Mouse (Mus musculus) stomach, embryonic 16.5 days (tissue): ENCODE results near the gene Nsf. TPM values are rescaled to one million over a fixed set of nuclear protein-coding genes. Genes with fewer than 3 reads are reported as not detected.

ENCODE experiments used
- ATAC-seq: fragments of 200-750 bp; cut with Nextera tagmentation; 2 replicates; pipeline ENCODE4 v1.8.0; 2017; ENCODE audit warnings: moderate number of reproducible peaks, moderate TSS enrichment; ENCODE audit not compliant: insufficient read depth, low FRiP score
- H3K27ac ChIP-seq: fragments of 300-500 bp; sonication (generic); 2 replicates; pipeline ENCODE4 v1.5.1; 2014; ENCODE audit warnings: low read length
- H3K27me3 ChIP-seq: fragments of 300-500 bp; sonication (generic); 2 replicates; pipeline ENCODE4 v1.6.1; 2014; ENCODE audit warnings: low read length, control low read depth, mixed read lengths; ENCODE audit not compliant: control insufficient read depth, insufficient read depth
- H3K36me3 ChIP-seq: fragments of 300-500 bp; sonication (generic); 2 replicates; pipeline ENCODE4 v1.6.1; 2014; ENCODE audit warnings: low read length; ENCODE audit not compliant: control insufficient read depth, insufficient read depth
- H3K4me1 ChIP-seq: fragments of 300-500 bp; sonication (generic); 2 replicates; pipeline ENCODE4 v1.6.1; 2014; ENCODE audit warnings: low read length, control low read depth, mixed read lengths; ENCODE audit not compliant: control insufficient read depth, insufficient read depth
- H3K4me2 ChIP-seq: fragments of 300-500 bp; sonication (generic); 2 replicates; pipeline ENCODE4 v1.6.1; 2014; ENCODE audit warnings: low read depth, low read length, mixed read lengths
- H3K4me3 ChIP-seq: fragments of 300-500 bp; sonication (generic); replicated peaks from 2 replicates; pipeline ENCODE4 v1.5.1; 2014; ENCODE audit warnings: mild to moderate bottlenecking, low read length
- H3K9ac ChIP-seq: fragments of 300-500 bp; sonication (generic); 2 replicates; pipeline ENCODE4 v1.6.1; 2014; ENCODE audit warnings: low read length
- H3K9me3 ChIP-seq: fragments of 300-500 bp; sonication (generic); replicated peaks from 2 replicates; pipeline ENCODE4 v1.6.1; 2016; ENCODE audit warnings: low read length, control low read depth; ENCODE audit not compliant: control insufficient read depth
- WGBS: fragments of 180-500 bp; shearing (Covaris S2); extraction: QIAGEN DNeasy Blood & Tissue Kit; methylation state at CpG from one replicate; pipeline ENCODE4 v1.1.7; 2014; 5-methylcytosine and 5-hydroxymethylcytosine counted together
- polyA plus RNA-seq: library from polyadenylated mRNA; unstranded; fragments of >200 nt; fragmentation: Nextera tagmentation; extraction: Ambion mirVana; gene quantifications from 2 replicates; pipeline ENCODE4 v1.2.1, GENCODE M21; 2015

The Nsf gene
- polyA plus RNA-seq, 1 experiment from 2014 or later: 47.3 TPM

DNA sequence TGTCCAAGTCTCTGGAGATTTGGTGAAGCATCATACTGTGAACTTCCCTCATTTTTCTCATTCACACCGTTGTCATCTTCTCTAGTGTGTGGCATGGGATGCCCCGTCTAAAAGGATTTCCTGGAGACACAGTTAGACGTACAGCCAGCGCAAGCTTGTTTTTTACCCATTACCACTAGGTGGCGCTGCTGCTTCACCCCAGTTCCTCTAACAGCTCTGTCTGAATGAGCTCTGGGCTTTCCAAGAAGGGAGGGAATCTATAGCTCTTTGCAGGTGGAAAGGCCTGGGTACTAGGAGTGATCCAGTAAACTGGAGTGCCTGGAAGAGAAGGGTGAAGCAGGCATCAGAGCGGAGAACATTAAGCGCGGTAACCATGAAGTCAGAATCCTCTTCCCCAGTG is 33.6 kb upstream of the Nsf start:
- H3K27ac ChIP-seq: no peak overlapping the region
- 34% methylated on average over 8 of the region's 8 CpGs for WGBS
- ATAC-seq: no peak
- H3K4me2 ChIP-seq: no peak overlapping the region
- no peak overlapping the region for H3K9ac ChIP-seq
- no peaks in the 10 kb centered on the region for H3K9me3 ChIP-seq
- 0 out of 2 replicates have a peak, but pooled peaks cover 4% of the 10 kb centered on the region for H3K36me3 ChIP-seq
- H3K4me1 ChIP-seq: no peaks in the 10 kb centered on the region
- H3K27me3 ChIP-seq: no peaks in the 10 kb centered on the region
- H3K4me3 ChIP-seq: no peak overlapping the region

DNA sequence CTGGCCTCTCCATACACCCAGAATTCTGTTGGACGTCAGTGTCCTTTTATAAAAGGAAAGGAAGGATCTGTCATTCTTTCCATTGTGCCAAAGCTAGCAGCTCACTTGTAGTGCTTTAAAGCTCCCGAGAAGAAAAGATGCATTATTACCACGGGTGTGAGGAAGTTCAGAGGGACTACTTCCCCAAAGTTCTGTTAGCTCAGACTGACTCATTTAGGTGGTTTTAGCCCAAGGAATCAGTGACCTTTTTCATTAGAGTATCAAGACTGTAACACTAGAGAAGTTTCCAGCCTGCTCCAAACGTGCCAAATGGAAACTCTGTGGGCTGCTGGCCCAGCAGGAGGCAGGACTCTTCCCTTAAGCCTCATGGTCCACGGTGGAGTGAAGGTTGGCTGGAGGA is 30.2 kb upstream of the Nsf start:
- WGBS: 52% methylated on average over 5 of the region's 5 CpGs
- no peak overlapping the region for H3K4me2 ChIP-seq
- no peaks in the 10 kb centered on the region for H3K27me3 ChIP-seq
- no peak for ATAC-seq
- no peaks in the 10 kb centered on the region for H3K9me3 ChIP-seq
- no peak overlapping the region for H3K4me3 ChIP-seq
- no peak overlapping the region for H3K9ac ChIP-seq
- H3K4me1 ChIP-seq: no peaks in the 10 kb centered on the region
- no peak overlapping the region for H3K27ac ChIP-seq
- H3K36me3 ChIP-seq: 0 out of 2 replicates have a peak, but pooled peaks cover 4% of the 10 kb centered on the region

DNA sequence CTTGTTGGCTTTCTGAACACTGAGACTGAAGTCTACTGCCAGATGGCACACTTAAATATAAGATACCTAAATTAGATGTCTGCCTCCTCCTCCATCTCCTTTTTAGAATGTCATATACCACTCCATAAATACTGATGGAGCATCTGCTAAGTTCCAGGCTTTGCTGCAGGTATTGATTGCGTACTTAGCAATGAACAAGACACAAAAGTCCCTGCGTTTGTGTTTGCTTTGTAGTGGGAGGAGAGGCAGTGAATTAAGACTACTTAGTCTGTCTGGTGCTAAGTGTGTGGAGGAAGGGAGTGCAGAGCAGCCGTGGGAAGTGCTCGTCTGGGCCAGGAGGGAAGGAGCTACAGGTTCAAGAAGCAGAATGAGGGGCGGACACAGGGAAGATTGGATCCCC is 28.0 kb upstream of the Nsf start:
- ATAC-seq: no peak
- Histone ChIP-seq H3K9me3 (no peaks in the 10 kb centered on the region), H3K4me1 (no peaks in the 10 kb centered on the region), H3K27me3 (no peaks in the 10 kb centered on the region), H3K9ac (no peak overlapping the region), H3K27ac (no peak overlapping the region), H3K4me3 (no peak overlapping the region), H3K4me2 (no peak overlapping the region), H3K36me3 (0 out of 2 replicates have a peak, but pooled peaks cover 6% of the 10 kb centered on the region)
- WGBS: 63% methylated on average over 5 of the region's 5 CpGs

DNA sequence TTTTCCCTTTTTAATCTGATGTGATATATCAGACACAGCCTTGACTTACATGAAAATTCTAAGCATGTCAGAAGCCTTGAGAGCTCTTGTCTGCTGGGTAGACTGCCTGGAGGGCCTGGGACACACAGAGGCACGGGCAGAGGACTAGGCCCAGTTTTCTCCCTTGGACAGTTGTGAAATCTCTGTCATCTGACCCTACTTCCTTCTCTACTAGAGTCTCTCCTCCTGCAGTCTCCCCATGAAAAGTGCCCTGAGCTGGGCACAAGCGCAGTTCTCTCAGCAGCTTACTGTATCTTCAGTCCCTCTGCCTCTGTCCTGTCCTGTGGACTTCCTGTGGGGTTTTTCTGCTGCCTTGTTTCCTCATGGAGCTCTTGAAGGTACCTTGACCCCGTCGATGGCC is 25.5 kb upstream of the Nsf start:
- H3K27ac ChIP-seq: peak overlapping the region; percentile 62
- H3K4me3 ChIP-seq: no peak overlapping the region
- 75% methylated on average over 4 of the region's 4 CpGs for WGBS
- no peak for ATAC-seq
- H3K36me3 ChIP-seq: peaks cover 13% of the 10 kb centered on the region; the same call in 1 of the 2 replicates
- no peak overlapping the region for H3K4me2 ChIP-seq
- no peaks in the 10 kb centered on the region for H3K4me1 ChIP-seq
- H3K9me3 ChIP-seq: no peaks in the 10 kb centered on the region
- no peak overlapping the region; the same call in 1 of the 2 replicates for H3K9ac ChIP-seq
- no peaks in the 10 kb centered on the region for H3K27me3 ChIP-seq

DNA sequence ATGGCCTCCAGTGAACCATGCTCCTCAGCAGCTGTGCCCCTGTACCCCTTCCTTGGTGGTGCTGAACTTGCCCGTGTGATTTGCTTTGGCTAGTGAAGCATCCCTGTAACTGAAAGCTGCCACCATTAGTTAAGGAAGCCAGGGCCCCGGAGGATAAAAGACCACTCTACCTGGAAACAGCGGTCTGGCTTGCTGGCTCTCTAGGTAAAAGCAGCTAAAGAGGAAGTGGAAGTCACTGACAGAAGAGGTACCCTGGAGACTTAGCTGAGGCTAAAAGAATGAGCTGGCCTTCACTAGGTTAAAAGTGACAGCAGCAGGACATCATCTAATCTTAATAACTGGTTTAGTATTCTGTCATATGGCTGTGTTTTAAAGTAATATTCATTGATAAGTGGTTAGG is 17.0 kb upstream of the Nsf start:
- ATAC-seq: no peak
- no peaks in the 10 kb centered on the region for H3K27me3 ChIP-seq
- no peak overlapping the region for H3K4me3 ChIP-seq
- WGBS: 80% methylated on average over 3 of the region's 3 CpGs
- H3K9ac ChIP-seq: no peak overlapping the region
- peaks cover 11% of the 10 kb centered on the region; the same call in 1 of the 2 replicates for H3K36me3 ChIP-seq
- H3K4me1 ChIP-seq: peaks cover 9% of the 10 kb centered on the region
- H3K9me3 ChIP-seq: no peaks in the 10 kb centered on the region
- H3K4me2 ChIP-seq: no peak overlapping the region
- H3K27ac ChIP-seq: no peak overlapping the region

DNA sequence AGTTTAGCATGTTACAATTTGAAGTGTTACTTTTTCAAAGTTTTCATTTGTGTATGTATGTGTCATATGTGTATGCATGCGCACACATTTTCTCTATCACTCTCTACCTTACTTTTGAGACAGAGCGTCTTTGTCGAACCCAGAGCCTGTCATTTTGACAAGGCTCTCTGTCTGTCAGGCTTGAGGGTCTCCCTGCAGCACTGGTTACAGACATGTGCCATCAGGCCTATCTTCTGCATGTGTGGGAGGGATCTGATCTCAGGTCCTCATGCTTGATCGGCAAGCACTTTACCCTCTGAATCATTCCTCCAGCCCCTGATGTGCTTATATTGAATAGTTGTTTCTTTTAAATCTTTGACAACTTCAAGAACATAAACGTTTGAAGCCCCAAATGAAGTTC is 15.4 kb upstream of the Nsf start:
- ATAC-seq: no peak
- no peak overlapping the region for H3K4me2 ChIP-seq
- no peaks in the 10 kb centered on the region for H3K9me3 ChIP-seq
- 90% methylated on average over 5 of the region's 5 CpGs for WGBS
- H3K4me3 ChIP-seq: no peak overlapping the region
- no peak overlapping the region for H3K9ac ChIP-seq
- H3K27me3 ChIP-seq: no peaks in the 10 kb centered on the region
- peaks cover 9% of the 10 kb centered on the region for H3K4me1 ChIP-seq
- peaks cover 4% of the 10 kb centered on the region; the same call in 1 of the 2 replicates for H3K36me3 ChIP-seq
- no peak overlapping the region for H3K27ac ChIP-seq

DNA sequence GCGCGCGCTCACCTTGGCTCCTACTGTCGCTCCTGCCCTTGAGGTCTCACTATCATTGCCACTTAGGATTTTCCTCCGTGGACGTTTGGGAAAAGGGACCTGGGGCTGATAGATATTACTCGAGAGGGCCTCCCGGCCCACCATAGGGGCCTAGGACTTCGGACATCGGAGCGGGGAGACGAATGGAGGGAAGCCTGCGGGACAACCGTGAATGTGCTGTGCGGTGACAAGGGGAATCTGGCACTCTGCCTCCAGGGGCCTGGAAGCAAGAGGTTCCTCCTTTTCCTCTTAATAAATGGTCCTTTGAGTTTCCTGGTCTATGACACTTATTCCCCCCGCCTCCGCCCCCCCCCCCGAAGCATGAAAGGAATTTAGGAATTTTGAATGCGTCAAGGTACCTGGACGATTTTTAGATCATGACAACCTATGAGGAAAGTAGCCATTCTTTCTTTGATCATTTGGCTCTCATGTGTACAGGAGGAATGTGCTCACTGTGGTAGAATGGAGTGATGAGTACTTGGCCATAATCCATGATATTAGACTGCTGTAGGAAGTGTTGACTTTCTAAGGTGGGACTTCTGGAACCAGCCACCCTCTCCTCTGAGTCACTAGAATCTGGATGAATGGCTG is 13.4 kb upstream of the Nsf start:
- under 1% methylated on average over 20 of the region's 20 CpGs for WGBS

DNA sequence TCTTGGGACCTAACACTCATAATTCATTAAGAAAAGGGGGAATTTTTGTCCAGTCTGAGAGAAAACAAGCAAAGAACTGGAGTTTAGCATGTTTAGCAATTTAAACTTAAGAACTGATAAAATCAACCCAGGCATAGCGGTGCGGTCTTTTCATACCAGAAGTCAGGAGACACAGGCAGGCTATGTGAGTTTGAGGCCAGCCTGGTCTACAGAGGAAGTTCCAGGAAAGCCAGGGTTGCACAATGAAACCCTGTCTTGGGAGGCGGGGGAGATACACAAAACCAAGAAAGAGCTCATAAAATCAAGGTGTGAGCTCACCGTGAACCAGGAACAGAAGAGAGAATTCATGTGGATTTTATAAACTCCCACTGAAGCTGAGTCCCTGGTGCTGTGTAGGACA is 3.0 kb upstream of the Nsf start:
- no peak for ATAC-seq
- Histone ChIP-seq H3K9me3 (no peaks in the 10 kb centered on the region), H3K4me2 (no peak overlapping the region), H3K27ac (no peak overlapping the region), H3K4me3 (no peak overlapping the region), H3K36me3 (no peaks in the 10 kb centered on the region), H3K27me3 (no peaks in the 10 kb centered on the region), H3K9ac (no peak overlapping the region), H3K4me1 (peaks cover 10% of the 10 kb centered on the region)
- WGBS: 79% methylated on average over 4 of the region's 4 CpGs

More for the DNA sequence above, 13.4 kb upstream of the Nsf start:
- ATAC-seq: no peak
- H3K9me3 ChIP-seq: no peaks in the 10 kb centered on the region
- no peaks in the 10 kb centered on the region for H3K36me3 ChIP-seq
- H3K4me1 ChIP-seq: peaks cover 9% of the 10 kb centered on the region
- H3K27ac ChIP-seq: peak overlapping the region; percentile 92
- peak overlapping the region; percentile 85 for H3K4me3 ChIP-seq
- peak overlapping the region; percentile 73 for H3K9ac ChIP-seq
- no peaks in the 10 kb centered on the region for H3K27me3 ChIP-seq
- H3K4me2 ChIP-seq: peak overlapping the region; percentile 62

DNA sequence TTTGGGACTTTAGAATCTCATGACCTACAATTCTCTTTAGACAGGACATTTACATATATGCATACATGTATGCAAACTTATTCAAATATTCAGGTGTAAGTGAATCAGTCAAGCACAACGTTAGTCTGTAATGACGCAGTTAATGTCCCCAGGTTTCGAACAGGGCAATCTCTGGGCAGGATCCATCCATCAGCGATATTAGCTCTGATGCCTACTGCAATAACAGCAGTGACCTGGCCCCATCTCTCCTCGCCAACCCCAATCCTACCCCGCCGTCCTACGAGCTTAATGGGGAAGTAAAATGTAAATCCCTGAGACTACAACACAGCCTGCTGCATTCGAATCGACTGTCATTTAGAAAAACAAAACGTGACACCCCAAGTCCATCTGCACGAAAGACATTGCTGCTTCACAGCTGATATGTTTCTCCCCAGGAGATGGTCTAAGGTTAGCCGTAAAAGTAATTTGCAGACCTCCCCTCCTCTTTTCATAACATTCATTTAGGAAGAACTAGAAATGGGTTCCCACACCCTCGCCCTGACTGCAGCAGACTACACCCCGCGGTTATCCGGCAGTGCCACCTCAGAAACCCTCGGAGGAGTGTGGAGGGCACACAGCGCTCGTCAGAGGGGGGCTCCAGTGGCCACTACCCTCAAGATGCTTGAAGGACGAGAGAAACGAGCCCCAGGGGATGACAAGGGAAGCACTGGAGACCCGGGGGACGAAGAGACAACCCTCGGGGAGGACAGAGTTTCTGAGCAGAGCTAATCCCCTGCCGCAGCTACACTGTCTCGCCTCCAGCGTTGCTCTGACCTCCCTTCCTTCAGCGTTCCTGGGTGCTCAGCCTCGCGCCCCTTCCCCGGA is 592 bp downstream of the Nsf start:
- peak; percentile 57 for ATAC-seq
- Histone ChIP-seq H3K36me3 (no peaks in the 10 kb centered on the region), H3K27ac (peak overlapping the region; percentile 37; the same call in 1 of the 2 replicates), H3K4me2 (peak overlapping the region; percentile 92), H3K9ac (peak overlapping the region; percentile 91), H3K9me3 (no peaks in the 10 kb centered on the region), H3K27me3 (no peaks in the 10 kb centered on the region), H3K4me3 (peak overlapping the region; percentile 80), H3K4me1 (peaks cover 10% of the 10 kb centered on the region)
- WGBS: 1% methylated on average over 32 of the region's 32 CpGs
